Mouse (Mus musculus) urinary bladder, postnatal 14 days (tissue): ENCODE data around the gene Tmem186.

Experiments used
- DNase-seq: peaks from one replicate; pipeline ENCODE4 v3.0.0; 2021; ENCODE audit warnings: low spot score

Gene Tmem186

GRCm38 (mm10) chr16:8612214-8613005, 25.1 kb downstream of the Tmem186 start:
- DNase-seq, result no peak

DNA sequence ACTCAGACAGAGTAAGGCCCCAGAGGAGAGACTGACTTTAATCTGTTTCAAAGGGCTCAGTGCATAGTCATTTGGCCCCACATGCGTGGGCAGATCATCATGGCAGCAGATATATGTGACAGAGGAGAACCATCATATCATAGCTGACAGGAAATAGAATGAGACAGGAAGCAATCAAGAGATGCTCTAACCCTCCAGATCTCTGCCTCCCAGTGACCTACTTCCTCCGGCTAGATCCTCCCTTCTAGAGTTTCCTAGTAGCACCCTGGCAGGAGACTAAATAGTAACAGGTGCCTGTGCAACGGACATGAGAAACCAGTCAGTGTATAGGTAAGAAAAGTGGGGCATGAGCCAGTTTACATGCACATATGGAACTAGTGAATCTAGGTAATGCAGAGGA, 27.1 kb downstream of the Tmem186 start:
- no peak for DNase-seq

DNA sequence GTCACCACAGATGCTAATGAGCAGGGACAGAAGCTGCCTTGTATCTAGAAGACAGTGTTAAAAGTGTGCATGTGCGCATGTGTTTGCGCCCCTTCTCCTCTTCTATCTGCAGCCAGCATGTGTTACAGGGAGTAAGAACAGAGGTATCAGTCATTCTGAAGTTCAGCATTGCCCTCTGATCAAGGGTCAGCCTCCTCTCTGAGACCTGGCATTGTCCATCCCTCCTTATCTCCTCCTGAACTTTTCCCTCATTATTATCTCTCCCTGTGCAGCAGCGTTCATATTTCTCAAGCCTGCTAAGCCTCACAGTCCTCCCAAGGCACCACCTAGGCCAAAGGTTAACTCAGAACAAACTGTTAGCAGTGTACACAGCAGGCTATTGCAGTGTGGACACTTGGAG, 33.7 kb downstream of the Tmem186 start:
- DNase-seq, result no peak

DNA sequence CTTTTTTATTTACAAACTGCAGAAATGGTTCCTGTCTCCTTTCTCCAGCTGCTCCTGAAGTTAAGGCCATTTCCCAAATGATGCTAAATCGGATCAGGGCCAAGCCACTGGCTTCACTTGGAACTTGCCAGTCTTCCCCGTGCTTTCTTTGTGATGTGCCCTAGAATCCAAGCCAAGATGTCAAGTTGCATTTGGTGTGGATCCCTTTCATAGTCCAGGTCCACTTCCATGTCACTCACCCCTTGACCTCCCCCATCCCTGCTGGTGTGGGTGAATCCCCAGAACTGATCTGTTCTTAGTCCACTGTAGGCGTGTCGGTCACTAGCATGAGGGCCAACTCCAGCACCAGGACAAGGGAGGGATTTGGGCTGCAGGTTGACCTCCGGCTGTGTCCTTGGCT, 40.0 kb downstream of the Tmem186 start:
- DNase-seq, result no peak

GRCm38 (mm10) chr16:8596336-8596735, 41.2 kb downstream of the Tmem186 start:
- DNase-seq, result no peak

- no peak for DNase-seq
Observed at GRCm38 (mm10) chr16:8595411-8595810, 42.1 kb downstream of the Tmem186 start.

DNA sequence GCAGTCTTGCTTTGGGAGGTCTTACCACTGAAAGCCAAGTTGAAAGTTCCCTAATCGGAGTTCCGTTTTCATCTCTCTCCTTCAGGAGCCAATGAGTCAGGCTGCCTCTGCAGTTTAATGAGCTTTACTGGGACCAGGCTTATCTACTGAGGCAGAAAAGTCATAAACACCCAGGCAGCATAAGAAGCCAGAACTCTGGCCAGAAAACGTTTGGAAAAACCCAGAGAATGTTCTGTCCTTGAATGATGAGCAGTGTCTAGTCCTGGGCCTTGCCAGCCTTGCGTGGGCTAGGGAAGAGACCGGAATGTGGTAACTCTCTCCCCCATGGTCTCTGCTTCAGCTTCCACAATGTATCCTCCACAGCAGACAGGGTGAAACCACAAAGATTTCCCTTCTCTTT, 52.5 kb downstream of the Tmem186 start:
- no peak for DNase-seq

- DNase-seq, result no peak
Observed at GRCm38 (mm10) chr16:8584248-8584647, 53.3 kb downstream of the Tmem186 start.
